Mouse (Mus musculus): Measurements from ENCODE around the gene Olfr676.
"Not testable (repeated sequence)": the region's sequence is repeated elsewhere in the genome, so short reads cannot be mapped to it uniquely, and the experiment has no call there.

The Olfr676 gene

DNA sequence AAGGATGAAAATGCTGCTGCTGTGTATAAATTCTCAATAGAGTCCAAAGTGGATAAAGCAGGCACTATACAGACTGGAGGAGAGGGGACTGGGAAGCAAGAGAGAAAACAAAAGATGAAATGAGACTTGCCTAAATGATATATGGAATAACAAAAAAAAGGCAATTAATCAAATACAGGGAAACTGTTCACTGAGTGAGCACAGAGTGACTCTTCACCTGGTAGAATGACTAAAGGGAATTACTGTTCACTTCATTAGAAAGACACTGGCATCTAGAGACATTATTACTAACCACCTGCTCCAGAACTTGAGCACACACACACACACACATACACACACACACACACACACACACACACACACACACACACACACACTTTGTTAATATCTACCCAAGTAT, at the start of gene Olfr676:
Olfr676 (plus strand) TSS at position 301 of the 400 bp plus-strand sequence.
- no peak for DNase-seq

DNA sequence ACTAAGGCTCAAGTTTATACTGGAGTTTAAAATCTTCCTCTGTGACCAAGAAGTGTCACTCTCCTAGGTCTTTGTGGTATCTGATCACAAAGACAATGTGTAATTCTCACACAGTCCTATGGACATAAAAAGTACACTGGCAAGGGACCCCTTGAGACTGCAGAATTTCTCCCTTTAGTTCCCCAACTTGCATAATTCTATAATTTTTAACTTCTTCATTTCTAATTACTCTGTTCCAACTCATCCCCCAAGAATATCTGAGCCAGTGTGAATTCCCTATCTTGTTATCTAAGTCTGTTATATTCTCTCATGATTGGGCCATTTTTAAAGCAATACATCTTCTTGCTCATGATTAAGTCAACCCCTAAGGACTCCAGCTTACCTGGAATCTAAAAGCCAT, 30.6 kb upstream of the Olfr676 start, which contains the start of gene Olfr672:
Olfr672 (minus strand) TSS at position 101 of the 400 bp plus-strand sequence.
- DNase-seq: no peak

DNA sequence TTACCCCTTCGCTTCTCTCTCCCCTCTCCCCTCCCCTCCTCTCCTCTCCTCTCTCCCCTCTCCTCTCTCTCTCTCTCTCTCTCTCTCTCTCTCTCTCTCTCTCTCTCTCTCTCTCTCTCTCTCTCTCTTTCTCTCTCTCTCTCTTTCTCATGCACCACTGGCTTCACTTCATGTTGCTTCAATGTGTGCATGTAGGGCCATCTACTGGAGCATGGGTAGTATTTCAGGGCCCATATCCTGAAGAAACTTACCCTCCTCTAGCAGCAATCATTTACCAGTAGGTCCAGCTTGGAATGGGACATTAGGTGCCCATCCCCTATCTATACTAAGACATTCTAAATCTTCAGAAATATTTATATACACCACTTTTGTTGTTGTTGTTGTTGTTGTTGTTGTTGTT, 10.0 kb upstream of the Olfr676 start:
- DNase-seq: no peak

DNA sequence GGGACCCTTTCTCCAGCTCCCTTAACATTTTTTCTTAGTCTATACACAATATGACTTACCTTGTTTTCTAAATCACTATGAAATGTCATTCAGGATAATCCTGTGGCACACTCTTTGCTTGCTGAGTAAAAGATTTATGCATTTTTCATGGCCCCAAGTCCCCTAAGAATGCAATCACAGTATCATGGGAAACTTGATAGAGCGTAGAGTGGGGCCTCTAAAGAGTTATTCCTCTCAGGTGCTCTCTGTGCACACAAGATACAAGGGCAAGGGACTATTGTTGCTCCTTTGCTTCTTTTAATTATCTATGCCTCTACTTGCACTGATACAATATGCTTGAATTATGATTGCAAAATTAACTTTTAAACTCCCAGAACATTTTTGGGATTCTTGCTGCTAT, 4.1 kb upstream of the Olfr676 start, which contains the start of gene Olfr675:
Olfr675 (minus strand) TSS at position 101 of the 400 bp plus-strand sequence.
- no peak for DNase-seq

DNA sequence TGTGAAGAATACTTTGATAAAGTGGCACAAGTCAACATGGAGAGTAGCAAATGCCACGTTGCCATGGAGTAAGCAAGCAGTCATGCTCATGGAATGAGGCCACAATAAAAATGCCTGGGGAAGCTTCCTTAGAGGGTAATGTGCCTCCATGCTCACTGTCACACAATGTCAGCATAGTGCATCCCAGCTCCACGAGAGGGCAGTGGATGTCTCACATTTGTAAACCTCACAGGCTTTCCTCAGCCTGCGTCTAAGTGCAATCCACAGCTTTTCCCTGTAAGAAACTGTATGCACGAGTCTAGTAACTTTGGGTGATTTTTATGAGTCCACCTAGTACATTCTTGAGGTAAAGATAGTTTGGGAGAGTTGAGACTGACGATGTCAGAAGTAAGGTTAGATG, 1.3 kb downstream of the Olfr676 start:
- not testable (repeated sequence) for DNase-seq

DNA sequence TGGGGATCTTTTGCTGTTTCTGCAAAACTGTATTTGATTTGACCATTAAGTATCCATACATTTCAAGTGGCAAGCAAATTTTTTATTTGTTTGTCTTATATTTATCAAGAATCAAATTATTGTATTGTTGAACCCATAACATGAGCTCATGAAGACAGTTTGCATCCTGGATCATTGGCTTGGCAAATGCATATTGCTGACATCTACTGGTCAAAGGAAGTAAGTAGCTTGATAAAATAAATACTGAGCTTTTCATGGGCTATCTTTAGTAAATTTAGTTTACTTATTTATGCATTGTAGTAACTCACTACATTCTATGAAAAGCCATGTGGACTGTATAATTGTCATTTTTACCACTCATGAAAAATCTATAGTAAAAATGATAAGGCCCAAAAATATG, 26.5 kb downstream of the Olfr676 start:
- no peak for DNase-seq

DNA sequence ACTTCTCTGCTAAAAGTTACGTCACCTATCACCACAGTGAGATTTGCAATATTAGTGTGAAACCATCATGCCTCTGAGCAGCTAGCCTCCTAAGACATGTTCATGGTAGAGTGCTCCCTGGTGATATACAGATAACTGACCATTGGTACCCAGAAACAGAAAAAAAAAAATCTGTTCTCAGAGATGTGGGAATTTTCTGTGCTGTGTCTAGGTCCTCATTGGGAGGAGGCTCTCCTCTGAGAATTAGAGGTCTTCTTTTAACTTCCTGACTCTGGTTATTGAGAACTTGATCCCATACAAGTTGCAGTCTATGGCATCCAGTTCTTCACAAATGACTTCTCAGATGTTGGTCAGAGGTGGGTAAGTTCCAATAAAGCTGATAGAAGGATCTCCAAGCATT, 31.7 kb downstream of the Olfr676 start, which contains the start of gene Olfr678:
Olfr678 (plus strand) TSS at position 301 of the 400 bp plus-strand sequence.
- no peak for DNase-seq

DNA sequence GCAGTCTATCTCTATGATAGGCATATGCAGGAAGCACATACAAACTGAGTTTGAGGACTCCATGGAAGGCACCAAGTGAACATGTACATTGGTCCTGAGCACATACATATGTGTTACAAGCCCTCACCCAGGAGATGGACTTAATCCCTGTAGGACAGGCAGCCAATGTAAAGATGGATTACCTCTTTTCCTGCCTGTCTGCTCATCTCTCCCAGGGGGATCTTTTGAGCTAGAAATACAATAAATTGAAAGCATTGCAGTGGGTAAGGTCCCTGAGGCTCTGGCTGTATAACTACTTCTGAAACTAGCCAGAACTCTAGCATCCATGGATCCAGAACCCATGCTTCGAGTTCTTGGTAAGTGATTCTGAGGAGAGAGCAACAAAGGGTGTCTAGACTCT, 48.4 kb downstream of the Olfr676 start, which contains the start of gene Olfr679:
Olfr679 (plus strand) TSS at position 301 of the 400 bp plus-strand sequence.
- no peak for DNase-seq

Data from kidney, postnatal 25 days (tissue).